Mouse (Mus musculus) ES-Bruce4 (cell line): ENCODE data around the gene Cacna1f. TPM values are rescaled to one million over a fixed set of nuclear protein-coding genes. Genes with fewer than 3 reads are reported as not detected.

ENCODE experiments used
- H3K27ac ChIP-seq: 2 replicates; pipeline ENCODE4 v1.5.1; 2012; ENCODE audit warnings: low read length, inconsistent platforms; ENCODE audit not compliant: insufficient read depth
- H3K27me3 ChIP-seq: 2 replicates; pipeline ENCODE4 v1.6.1; 2012; ENCODE audit warnings: mild to moderate bottlenecking, low read length, inconsistent platforms; ENCODE audit not compliant: control insufficient read depth, poor library complexity, insufficient read depth, severe bottlenecking
- H3K36me3 ChIP-seq: 2 replicates; pipeline ENCODE4 v1.6.1; 2012; ENCODE audit warnings: inconsistent platforms, mild to moderate bottlenecking, low read length, moderate library complexity; ENCODE audit not compliant: control insufficient read depth, poor library complexity, insufficient read depth, severe bottlenecking
- H3K4me1 ChIP-seq: one replicate; pipeline ENCODE4 v1.8.1; 2011; ENCODE audit warnings: low read length; ENCODE audit not compliant: control insufficient read depth, insufficient read depth
- H3K4me3 ChIP-seq: 2 replicates; pipeline ENCODE4 v1.5.1; 2011; ENCODE audit warnings: low read depth, mild to moderate bottlenecking, low read length
- H3K9ac ChIP-seq: 2 replicates; pipeline ENCODE4 v1.6.1; 2012; ENCODE audit warnings: low read depth, mild to moderate bottlenecking, inconsistent platforms; ENCODE audit not compliant: poor library complexity, severe bottlenecking
- H3K9me3 ChIP-seq: replicated peaks from 2 replicates; pipeline ENCODE4 v1.6.1; 2012; ENCODE audit warnings: mild to moderate bottlenecking, low read length, inconsistent platforms; ENCODE audit not compliant: control insufficient read depth, poor library complexity, insufficient read depth, severe bottlenecking
- CTCF ChIP-seq: IDR thresholded peaks from one replicate; pipeline ENCODE4 v1.8.1; 2011; ENCODE audit warnings: low read depth, low read length
- EP300 ChIP-seq: IDR thresholded peaks from 2 replicates; pipeline ENCODE4 v1.6.1; 2011; ENCODE audit warnings: low read depth, low read length; ENCODE audit not compliant: insufficient read depth
- POLR2A ChIP-seq: IDR thresholded peaks from one replicate; pipeline ENCODE4 v1.8.1; 2011; ENCODE audit warnings: low read length; ENCODE audit not compliant: insufficient read depth
- polyA plus RNA-seq: library from polyadenylated mRNA; stranded (reverse); fragments of >200 nt; gene quantifications from 2 replicates; pipeline ENCODE4 v1.2.4, GENCODE M21; 2011; ENCODE audit warnings: low read depth; ENCODE audit not compliant: missing spikeins, insufficient read depth, insufficient read length

Cacna1f gene
- polyA plus RNA-seq, 1 experiment: 0.16 TPM

DNA sequence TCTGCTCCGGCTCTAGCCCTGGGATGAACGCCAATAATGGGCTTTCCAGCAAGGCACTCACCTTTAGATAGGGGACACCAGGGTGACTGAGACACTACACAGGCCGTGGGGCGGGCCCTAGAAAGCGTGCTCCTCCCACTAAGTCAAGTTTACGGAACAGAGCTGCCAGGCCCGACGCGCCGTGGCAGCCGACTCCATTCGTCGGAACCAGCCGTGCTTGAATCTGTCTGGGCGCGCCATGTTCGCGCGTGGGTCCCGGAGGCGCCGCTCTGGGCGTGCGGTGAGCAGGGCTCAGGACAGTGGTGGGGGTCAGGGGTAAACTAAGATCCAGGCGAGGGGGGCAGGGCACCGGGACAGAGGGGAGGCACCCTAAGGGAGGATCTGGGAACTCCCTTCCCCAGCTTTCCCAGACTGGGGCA, 50.3 kb downstream of the Cacna1f start, which contains the start of gene Prickle3:
TSS of gene Prickle3 (plus strand) at position 40 of the 419 bp plus-strand sequence.
- peak within 1 kb of the TSS; percentile 58 for H3K9ac ChIP-seq
- no peaks in the 10 kb centered on the region for H3K4me1 ChIP-seq
- no peaks in the 10 kb centered on the region for H3K36me3 ChIP-seq
- H3K9me3 ChIP-seq: no peaks in the 10 kb centered on the region
- H3K27me3 ChIP-seq: no peaks in the 10 kb centered on the region
- peak within 1 kb of the TSS; percentile 67 for H3K4me3 ChIP-seq
- no peak within 1 kb of the TSS for H3K27ac ChIP-seq
- no peak for TF ChIP-seq EP300
- no peak for TF ChIP-seq POLR2A
- no peak for TF ChIP-seq CTCF

DNA sequence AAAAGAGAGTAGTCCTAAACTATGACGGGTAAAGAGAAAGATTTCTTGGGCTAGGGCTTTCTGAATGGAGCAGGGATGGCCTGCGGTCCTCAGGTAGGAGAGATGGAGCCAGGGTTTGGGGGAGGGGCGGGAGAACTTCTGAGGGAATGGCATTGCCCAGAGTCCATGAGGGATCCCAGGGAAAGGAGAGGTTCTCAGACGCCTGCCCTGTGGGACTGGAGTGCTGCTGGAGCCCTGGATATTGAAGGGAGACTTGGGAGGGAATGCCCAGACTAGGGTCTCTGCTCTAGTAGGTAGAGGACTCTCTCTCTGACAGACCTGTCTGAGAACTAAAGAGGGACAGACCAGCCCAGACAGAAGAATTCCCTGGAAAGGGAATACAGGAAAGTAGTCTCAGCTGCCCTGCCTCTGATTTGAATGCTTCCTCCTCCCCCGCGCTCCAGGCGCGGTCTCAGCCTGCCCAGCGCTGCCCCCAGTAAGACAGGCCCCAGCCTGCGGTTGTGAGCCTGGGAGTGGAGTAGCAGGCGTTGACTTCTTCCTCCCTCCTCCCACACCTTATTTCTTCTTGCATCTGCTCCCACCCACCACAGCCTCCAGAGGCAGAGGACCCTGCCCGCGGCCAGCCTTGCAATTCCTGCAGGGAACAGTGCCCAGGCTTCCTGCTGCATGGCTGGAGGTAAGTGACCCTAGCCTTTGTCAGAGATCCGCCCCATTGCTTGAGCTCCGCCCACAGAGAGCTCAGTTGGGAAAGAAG, 51.3 kb downstream of the Cacna1f start:
- Histone ChIP-seq H3K9ac (peak overlapping the region; percentile 58; the same call in 1 of the 2 replicates), H3K4me3 (peak overlapping the region; percentile 42), H3K36me3 (no peaks in the 10 kb centered on the region), H3K9me3 (no peaks in the 10 kb centered on the region), H3K27ac (no peak overlapping the region), H3K27me3 (no peaks in the 10 kb centered on the region), H3K4me1 (no peaks in the 10 kb centered on the region)
- no peak for TF ChIP-seq CTCF
- TF ChIP-seq EP300: no peak
- TF ChIP-seq POLR2A: no peak

DNA sequence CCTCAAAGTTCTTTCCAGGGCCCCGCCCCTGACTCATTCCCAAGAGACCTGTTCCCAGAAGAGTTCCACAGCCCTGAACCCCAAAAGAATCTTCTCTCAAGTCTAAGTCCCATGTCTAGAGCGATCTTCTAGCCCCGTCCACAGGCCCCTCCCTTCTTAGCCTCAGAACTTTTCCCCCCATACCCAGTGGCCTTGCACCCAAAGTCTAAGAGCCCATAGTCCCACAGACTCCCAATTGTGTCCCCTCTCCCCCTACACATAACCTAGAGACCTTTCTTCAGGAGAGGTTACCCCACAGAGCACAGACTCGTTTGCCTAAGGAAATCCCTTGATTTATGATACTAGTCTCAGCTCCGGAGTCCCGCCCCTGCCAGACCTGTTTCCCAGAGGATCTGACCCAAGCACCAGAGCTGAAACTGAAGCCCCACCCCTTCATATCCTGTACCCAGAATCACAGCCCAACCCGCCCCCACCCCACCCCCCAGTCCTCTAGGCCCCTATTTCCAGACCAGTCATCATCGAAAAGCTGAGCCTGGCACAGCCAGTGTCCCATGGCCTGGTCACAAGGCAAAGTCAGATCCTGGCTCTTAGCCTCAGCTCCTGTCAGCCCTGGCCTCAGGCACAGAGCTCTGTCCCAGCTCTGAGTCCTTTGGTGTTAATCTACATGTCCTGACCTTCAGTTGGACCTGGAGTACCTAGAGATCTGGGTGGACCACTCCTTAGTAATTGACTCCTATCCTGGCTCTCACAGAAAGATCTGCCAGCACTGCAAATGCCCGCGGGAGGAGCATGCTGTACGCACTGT, 52.1 kb downstream of the Cacna1f start:
- H3K9me3 ChIP-seq: no peaks in the 10 kb centered on the region
- 0 out of 2 replicates have a peak overlapping the region, but pooled peaks have one; percentile 45 for H3K27ac ChIP-seq
- H3K4me3 ChIP-seq: no peak overlapping the region
- no peaks in the 10 kb centered on the region for H3K4me1 ChIP-seq
- no peaks in the 10 kb centered on the region for H3K27me3 ChIP-seq
- TF ChIP-seq POLR2A (no peak), EP300 (no peak), CTCF (no peak)
- H3K9ac ChIP-seq: no peak overlapping the region
- no peaks in the 10 kb centered on the region for H3K36me3 ChIP-seq

DNA sequence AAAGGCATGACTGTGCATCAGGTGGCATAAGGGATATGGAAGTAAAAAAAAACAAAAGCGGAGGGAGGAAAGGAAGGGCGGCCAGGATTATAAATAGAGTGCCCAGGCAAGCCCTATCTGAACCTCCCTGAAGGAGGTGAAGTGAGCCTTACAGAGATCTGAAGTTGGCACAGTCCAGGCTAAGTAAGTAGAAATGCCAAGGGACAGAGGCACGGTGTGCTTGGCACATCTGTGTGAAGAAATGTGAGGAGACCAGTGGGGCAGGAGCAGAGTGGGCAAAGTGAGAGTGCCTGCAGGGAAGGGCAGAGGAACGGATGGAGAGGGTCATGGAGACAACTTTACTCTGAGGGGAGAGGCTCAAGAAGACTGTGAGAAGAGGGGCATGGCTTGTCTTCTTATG, 54.2 kb downstream of the Cacna1f start:
- H3K4me3 ChIP-seq: no peak overlapping the region
- H3K9ac ChIP-seq: no peak overlapping the region
- no peaks in the 10 kb centered on the region for H3K4me1 ChIP-seq
- H3K9me3 ChIP-seq: no peaks in the 10 kb centered on the region
- no peak for TF ChIP-seq EP300
- H3K36me3 ChIP-seq: no peaks in the 10 kb centered on the region
- H3K27ac ChIP-seq: no peak overlapping the region
- H3K27me3 ChIP-seq: no peaks in the 10 kb centered on the region

DNA sequence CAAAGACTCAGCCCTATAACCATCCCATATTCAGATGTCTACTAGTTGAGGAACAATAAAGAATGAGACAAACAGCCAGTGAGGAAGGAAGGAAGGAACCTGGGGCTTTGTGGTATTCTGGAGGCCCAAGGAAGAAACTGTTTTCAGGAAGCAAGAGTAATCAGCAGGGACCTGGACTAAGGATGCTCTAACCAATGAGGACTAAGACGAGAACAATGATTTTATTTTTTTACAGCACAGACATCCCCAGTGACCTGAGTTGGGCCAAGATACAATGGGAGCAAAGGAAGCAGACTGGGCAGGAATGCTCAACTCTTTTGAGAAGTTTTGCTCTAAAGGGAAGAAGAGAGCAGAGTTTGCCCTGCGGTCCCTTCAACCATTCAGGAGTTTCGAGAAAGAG, 56.1 kb downstream of the Cacna1f start:
- H3K4me1 ChIP-seq: no peaks in the 10 kb centered on the region
- no peak overlapping the region for H3K27ac ChIP-seq
- H3K27me3 ChIP-seq: no peaks in the 10 kb centered on the region
- no peak for TF ChIP-seq POLR2A
- TF ChIP-seq EP300: no peak
- TF ChIP-seq CTCF: no peak
- no peak overlapping the region for H3K9ac ChIP-seq
- H3K36me3 ChIP-seq: no peaks in the 10 kb centered on the region
- H3K9me3 ChIP-seq: no peaks in the 10 kb centered on the region
- no peak overlapping the region for H3K4me3 ChIP-seq

DNA sequence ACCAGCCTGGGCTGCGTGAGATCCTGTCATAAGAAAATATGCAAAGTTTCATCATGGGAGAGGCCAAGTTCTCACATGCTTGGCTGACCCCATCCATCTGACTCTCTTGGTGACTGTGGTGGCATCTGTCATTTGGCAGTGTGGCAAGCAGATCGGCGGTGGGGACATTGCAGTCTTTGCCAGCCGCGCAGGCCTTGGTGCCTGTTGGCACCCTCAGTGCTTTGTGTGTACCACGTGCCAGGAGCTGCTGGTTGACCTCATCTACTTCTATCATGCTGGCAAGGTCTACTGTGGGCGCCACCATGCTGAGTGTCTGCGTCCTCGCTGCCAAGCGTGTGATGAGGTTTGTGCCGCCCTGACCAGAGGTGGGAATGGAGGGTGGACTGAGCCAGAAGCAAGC, 57.9 kb downstream of the Cacna1f start:
- Histone ChIP-seq H3K4me1 (no peaks in the 10 kb centered on the region), H3K9ac (no peak overlapping the region), H3K27me3 (no peaks in the 10 kb centered on the region), H3K36me3 (peaks cover 6% of the 10 kb centered on the region; the same call in 1 of the 2 replicates), H3K9me3 (no peaks in the 10 kb centered on the region), H3K27ac (no peak overlapping the region), H3K4me3 (no peak overlapping the region)
- TF ChIP-seq EP300 (no peak), POLR2A (no peak), CTCF (no peak)
